Mouse (Mus musculus) thymus, adult 2 months (tissue): ENCODE data around the gene Dnajb5.

ENCODE experiments used
- CTCF ChIP-seq: fragments of 200-500 bp; IDR thresholded peaks from 2 replicates; pipeline ENCODE4 v1.5.1; 2012; ENCODE audit warnings: mild to moderate bottlenecking, control low read depth, low read length, moderate library complexity, borderline replicate concordance; ENCODE audit not compliant: control insufficient read depth, poor library complexity, insufficient read depth; ENCODE audit errors: extremely low read depth
- POLR2A ChIP-seq: fragments of 200-500 bp; IDR thresholded peaks from 2 replicates; pipeline ENCODE4 v1.6.1; 2012; ENCODE audit warnings: mild to moderate bottlenecking, low read length, control low read depth, moderate library complexity; ENCODE audit not compliant: control insufficient read depth, poor library complexity, insufficient read depth; ENCODE audit errors: extremely low read depth

DNA sequence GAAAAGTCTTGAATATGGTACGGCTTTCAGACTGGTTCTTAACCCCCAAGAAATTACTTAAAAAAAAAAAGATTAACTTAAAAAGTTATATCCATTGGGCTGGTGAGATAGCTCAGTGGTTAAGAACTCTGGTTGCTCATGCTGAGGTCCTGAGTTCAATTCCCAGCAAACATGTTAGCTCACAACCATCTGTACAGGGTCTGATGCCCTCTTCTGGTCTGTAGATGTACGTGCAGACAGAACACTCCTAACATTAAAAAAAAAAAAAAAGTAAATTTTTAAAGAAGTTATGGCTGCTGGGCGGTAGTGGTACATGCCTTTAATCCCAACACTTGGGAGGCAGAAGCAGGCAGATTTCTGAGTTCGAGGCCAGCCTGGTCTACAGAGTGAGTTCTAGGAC is 28.4 kb downstream of the Dnajb5 start:
- TF ChIP-seq POLR2A (no peak), CTCF (no peak)
